Mouse (Mus musculus): ENCODE measurements around the gene Auts2. TPM values are rescaled to one million over a fixed set of nuclear protein-coding genes. Genes with fewer than 3 reads are reported as not detected.

Auts2 gene
- polyA plus RNA-seq (2012): 0.02 TPM in 1 of 2 replicates, not detected in the other

GRCm38 (mm10) chr5:132543118-132544071 lies at the start of gene Auts2:
Gene Auts2, minus strand, starts transcription at chr5:132543344.
- no peak for TF ChIP-seq GATA1 (IDR thresholded peaks at IDR 0.05; ENCODE audit: low read length)

DNA sequence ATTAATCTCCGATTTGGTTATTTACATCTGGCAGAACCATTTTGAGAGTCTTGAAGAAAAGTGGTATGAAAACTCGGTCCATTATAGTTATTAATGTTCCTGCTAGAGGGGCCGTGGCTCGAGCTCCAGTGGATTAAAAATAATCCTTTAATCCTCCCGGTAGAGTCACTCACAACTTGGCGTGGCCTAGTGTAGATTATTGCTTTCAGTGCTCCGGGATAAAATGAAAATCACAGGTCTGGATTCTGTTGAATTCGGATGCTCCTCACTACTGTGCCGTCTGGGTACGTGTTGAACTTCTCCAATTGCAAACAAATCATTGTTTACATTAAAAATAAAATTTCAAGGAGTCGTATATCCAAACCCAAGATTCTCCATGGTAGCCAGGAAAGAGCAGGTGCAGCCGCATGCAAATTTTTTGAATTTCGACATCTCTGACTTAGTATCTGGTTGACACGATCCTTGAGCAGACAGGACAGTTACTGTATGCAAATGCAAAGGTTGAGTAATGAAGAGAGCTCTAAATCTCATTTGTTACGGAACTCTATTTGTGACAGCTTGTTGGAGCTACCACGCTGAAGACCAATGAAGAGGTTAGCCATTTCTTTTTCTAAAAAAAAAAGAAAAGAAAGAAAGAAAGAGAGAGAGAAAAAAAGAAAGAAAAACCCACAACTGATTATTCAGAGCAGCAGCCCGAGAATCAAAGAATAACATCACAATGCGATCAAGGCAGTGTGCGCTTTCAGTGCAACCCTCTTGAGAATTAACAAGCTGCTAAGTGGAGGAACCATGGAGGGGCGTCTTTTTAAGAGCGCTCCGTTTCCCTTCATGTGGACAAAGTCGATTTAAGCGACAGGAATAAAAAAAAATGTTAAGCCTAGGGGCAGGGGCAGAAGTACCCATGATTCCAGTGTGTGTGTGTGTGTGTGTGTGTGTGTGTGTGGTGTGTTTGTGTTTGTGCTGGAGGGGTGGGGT lies 48.9 kb upstream of the Auts2 start:
- TF ChIP-seq GATA1 (IDR thresholded peaks at IDR 0.05; ENCODE audit: low read length): no peak

DNA sequence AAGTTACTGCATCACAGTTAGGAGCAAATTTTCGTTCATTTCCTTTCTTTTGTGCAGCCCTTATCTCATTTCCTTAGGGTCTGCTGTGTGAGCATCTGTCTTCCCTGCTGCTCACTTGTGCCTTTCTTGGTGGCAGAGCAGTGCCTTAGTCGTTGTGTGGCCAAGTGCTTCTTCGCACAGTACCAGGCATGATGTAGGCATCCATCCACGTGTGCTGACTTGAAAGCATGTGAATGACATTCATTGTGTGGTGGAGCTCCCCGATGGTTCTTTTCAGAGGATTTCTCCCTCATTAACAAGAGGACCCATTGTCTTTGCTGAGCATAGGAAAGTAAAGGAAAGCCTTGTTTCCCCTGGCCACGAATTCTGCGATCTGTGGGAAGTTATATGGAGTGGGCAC lies 36.6 kb upstream of the Auts2 start:
- no peak for TF ChIP-seq GATA1 (IDR thresholded peaks at IDR 0.05; ENCODE audit: low read length)

DNA sequence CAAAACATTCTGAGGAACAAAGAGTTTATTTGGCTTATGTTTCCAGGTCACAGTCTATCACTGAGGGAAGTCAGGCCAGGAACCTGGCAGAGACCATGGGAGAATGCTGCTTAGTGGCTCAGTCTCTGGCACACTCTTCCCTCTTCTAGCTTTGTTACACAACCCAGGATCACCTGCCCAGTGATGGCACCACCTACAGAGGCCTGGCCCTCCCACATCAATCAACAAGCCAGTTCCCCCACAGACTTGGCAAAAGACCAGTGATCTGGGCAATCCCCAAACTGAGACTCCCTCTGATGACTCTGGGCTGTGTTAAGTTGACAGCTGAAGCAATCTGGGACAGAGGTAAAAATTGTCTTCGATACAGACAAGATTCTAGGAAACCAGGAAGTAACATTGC lies 2.6 kb upstream of the Auts2 start:
- no peak for TF ChIP-seq GATA1 (IDR thresholded peaks at IDR 0.05; ENCODE audit: low read length)

- TF ChIP-seq GATA1 (IDR thresholded peaks at IDR 0.05; ENCODE audit: low read length): no peak
These were observed 1.2 kb upstream of the Auts2 start for GRCm38 (mm10) chr5:132544176-132544995.

DNA sequence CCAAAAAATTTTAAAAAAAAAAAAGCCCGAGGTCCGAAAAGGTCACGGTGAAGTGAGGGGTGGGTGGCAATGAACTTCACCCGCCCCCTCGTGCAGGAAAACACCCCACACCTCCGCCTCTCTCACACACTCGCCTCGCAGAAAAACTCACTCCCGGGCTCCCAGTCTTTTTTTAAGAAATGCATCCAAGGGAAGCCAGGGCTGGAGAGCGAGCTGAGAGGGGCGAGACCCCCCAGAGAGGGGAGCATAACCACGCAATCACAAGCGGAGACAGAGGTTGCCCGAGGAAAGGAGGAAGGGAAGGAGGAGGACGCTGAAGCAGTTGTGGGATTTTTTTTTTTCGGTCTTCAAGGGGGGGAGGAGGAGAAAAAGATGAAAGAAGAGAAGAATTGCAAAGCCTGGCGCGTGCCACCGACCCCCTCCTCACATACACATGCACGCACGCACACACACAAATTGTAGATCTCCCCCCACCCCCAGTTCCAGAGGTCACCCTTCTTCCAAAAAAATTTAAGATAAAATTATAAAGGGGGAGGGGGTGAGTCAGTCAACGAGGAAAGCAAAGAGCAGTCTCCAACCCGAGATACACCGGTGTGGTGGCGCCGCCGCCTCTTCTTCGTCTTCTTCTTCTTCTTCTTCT lies 643 bp downstream of the Auts2 start:
- no peak for TF ChIP-seq GATA1 (IDR thresholded peaks at IDR 0.05; ENCODE audit: low read length)

DNA sequence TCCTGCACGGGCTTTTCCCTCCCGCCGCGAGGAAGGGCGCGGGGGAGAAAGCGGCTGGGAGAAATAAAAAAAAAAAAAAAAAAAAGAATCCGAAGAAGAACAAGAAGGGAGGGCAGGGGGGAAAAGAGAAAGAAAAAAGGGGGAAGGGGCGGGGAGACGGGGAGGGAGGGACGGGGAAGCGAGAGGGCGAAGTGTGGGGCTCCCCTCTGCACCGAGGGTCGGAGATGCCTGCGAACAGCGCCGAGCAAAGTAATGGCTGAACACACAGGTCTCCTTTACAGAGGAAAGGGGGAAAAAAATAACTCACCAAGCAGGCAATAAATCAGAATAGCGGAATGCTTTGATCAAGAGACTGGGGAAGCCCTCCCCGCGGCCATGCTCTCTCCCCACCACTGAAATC lies 1.2 kb downstream of the Auts2 start:
- TF ChIP-seq GATA1 (IDR thresholded peaks at IDR 0.05; ENCODE audit: low read length): no peak

DNA sequence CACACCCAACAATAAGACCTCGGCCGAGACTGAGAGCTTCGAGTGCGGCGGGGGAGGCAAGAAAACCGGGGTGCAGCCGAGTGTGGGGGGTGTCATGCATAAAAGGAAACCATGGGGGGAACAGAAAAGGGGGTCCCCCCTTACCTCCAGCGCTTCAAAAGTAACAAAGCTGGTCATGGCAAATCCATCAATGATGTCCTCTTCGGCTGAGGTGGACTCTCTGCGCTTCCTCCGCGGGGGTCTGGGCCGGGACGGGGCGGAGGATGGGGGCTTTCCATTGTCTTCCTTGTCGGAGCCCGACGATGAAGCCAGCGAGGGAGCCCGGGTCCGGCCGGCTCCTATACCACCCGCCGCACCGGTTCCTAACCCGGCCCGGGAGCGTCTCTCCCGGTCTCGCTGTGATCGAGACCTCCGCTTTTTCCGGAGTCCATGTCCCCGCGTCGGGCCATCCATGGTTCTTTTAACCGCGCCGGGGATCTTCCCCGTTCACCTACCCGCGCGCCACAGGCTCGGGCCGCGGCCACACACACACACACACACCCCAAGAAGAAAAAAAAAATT lies 1.7 kb downstream of the Auts2 start:
- no peak for TF ChIP-seq GATA1 (IDR thresholded peaks at IDR 0.05; ENCODE audit: low read length)

DNA sequence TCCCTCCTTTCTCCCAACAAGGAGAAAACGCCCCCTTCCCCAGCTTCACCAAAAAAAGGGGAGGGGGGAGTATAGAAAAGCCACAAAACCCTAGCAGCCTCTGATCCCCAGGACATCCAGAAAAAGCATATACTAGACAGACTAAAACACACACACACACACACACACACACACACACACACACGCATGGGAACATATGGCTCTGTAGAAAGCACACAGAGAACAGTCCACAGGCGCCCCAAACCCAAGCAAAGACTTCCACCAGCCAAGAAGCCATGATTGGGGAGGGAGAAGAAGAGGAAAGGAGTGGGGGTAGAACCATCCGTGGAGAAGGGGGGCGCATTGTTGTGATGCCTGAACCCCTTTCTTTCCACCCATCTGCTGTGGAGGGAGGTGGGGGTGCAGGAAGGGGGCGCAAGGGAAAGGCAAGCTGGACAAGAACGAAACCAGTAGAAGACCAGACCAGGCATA lies 2.3 kb downstream of the Auts2 start:
- TF ChIP-seq GATA1 (IDR thresholded peaks at IDR 0.05; ENCODE audit: low read length): no peak

GRCm38 (mm10) chr5:132537475-132537874 lies 5.7 kb downstream of the Auts2 start:
- no peak for TF ChIP-seq GATA1 (IDR thresholded peaks at IDR 0.05; ENCODE audit: low read length)

GRCm38 (mm10) chr5:132526395-132526794 lies 16.7 kb downstream of the Auts2 start:
- no peak for TF ChIP-seq GATA1 (IDR thresholded peaks at IDR 0.05; ENCODE audit: low read length)

GRCm38 (mm10) chr5:132521358-132521873 lies 21.7 kb downstream of the Auts2 start:
- no peak for TF ChIP-seq GATA1 (IDR thresholded peaks at IDR 0.05; ENCODE audit: low read length)

DNA sequence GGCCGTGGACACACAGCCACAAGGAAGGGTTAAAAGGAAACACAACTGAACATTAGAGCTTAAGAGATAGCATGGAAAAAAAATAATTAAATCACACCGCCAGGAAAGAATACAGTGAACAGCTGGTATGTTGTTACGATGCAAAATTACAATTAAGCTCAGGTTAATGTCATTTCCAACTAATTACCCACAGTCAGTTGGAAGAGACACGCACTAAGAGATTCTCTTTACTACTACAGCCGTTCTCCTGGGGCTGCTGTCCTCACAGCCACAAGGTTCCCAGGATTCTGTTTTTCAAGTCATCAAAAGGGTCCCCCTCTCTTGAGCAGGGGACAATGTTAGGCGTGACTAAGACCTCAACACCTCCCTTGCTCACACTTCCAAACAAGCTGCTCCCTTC lies 25.3 kb downstream of the Auts2 start:
- no peak for TF ChIP-seq GATA1 (IDR thresholded peaks at IDR 0.05; ENCODE audit: low read length)

GRCm38 (mm10) chr5:132514521-132514920 lies 28.6 kb downstream of the Auts2 start:
- no peak for TF ChIP-seq GATA1 (IDR thresholded peaks at IDR 0.05; ENCODE audit: low read length)
